Mouse (Mus musculus): ENCODE data around the gene Adgrg3. TPM values are rescaled to one million over a fixed set of nuclear protein-coding genes. Genes with fewer than 3 reads are reported as not detected.

Adgrg3 gene
- polyA plus RNA-seq, 1 experiment, result 0.23 TPM

DNA sequence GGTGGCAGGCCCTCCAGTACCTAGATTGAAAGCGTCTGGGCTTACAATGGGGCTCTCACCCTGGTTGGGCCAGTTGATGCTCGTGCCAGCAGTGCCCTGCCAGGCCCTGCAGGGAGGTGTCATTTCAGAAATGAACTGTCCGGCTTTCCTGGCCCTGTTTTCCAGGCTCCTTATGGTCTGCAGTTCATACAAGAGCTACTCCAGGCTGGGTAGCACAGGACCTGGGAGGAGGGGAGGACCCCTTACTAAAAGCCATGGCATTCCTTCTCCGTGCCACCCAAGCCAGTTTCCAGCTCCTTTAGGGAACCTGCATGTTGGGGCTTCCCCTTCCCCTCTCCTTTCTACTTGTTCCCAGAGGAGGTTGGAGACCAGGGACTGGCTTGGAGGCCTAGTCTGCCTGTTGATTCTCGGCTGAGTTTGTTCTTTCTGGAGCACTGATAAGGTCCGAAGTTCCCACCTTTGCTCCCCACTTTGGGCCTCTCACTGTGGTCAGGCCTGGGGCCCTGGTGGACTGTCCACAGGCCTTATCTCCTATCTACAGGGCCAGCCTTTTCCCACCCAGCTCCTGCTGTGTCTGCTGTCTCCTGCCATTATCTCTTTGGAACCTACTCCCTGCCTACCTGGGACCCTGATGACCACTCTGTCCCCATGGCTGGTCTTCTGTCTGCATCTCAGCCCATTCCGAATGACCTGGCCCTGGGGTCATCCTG lies 68.1 kb downstream of the Adgrg3 start:
- no peak overlapping the region for H3K27ac ChIP-seq (ENCODE audit: insufficient read depth, low read depth, low read length)
- TF ChIP-seq POLR2A (IDR thresholded peaks at IDR 0.05; ENCODE audit: borderline replicate concordance, low read depth, low read length) (no peak), CTCF (IDR thresholded peaks at IDR 0.05; ENCODE audit: low read depth, low read length) (no peak)
- peaks cover 2% of the 10 kb centered on the region; the same call in 1 of the 2 replicates for H3K4me1 ChIP-seq (ENCODE audit: control insufficient read depth, insufficient read depth, low read length)
- H3K4me3 ChIP-seq (ENCODE audit: insufficient read depth, low read length), result no peak overlapping the region

GRCm38 (mm10) chr8:95093574-95093973 lies 76.1 kb downstream of the Adgrg3 start:
- Histone ChIP-seq H3K4me3 (ENCODE audit: insufficient read depth, low read length) (no peak overlapping the region), H3K4me1 (ENCODE audit: control insufficient read depth, insufficient read depth, low read length) (no peaks in the 10 kb centered on the region), H3K27ac (ENCODE audit: insufficient read depth, low read depth, low read length) (no peak overlapping the region)
- no peak for TF ChIP-seq POLR2A (IDR thresholded peaks at IDR 0.05; ENCODE audit: borderline replicate concordance, low read depth, low read length)
- TF ChIP-seq CTCF (IDR thresholded peaks at IDR 0.05; ENCODE audit: low read depth, low read length), result no peak

Other genes with a start within 250 kb of the Adgrg3 start
- gene Cx3cl1, start 245.7 kb upstream of the Adgrg3 start, polyA plus RNA-seq (2012; ENCODE audit: insufficient read depth, insufficient read length, missing spikeins), result 0.56 and 0.76 TPM in 2 replicates
- not detected in 2 replicates for gene Ccl17, start 207.2 kb upstream of the Adgrg3 start, polyA plus RNA-seq (2012; ENCODE audit: insufficient read depth, insufficient read length, missing spikeins)
- gene Coq9, start 179.4 kb upstream of the Adgrg3 start, polyA plus RNA-seq (2012; ENCODE audit: insufficient read depth, insufficient read length, missing spikeins), result 33.1 and 34.1 TPM in 2 replicates
- 12.9 and 19.7 TPM in 2 replicates for gene Ciapin1, start 179.3 kb upstream of the Adgrg3 start, polyA plus RNA-seq (2012; ENCODE audit: insufficient read depth, insufficient read length, missing spikeins)
- 41.7 and 44.9 TPM in 2 replicates for gene Polr2c, start 160.2 kb upstream of the Adgrg3 start, polyA plus RNA-seq (2012; ENCODE audit: insufficient read depth, insufficient read length, missing spikeins)
- gene Dok4, start 141.4 kb upstream of the Adgrg3 start, polyA plus RNA-seq (2012; ENCODE audit: insufficient read depth, insufficient read length, missing spikeins), result 3.7 and 7.4 TPM in 2 replicates
- gene Ccdc102a, start 99.6 kb upstream of the Adgrg3 start, polyA plus RNA-seq (2012; ENCODE audit: insufficient read depth, insufficient read length, missing spikeins), result not detected in 2 replicates
- gene Adgrg5, start 94.0 kb upstream of the Adgrg3 start, polyA plus RNA-seq (2012; ENCODE audit: insufficient read depth, insufficient read length, missing spikeins), result not detected in 2 replicates
- gene Adgrg1, start 42.9 kb upstream of the Adgrg3 start, polyA plus RNA-seq (2012; ENCODE audit: insufficient read depth, insufficient read length, missing spikeins), result 1.1 and 1.8 TPM in 2 replicates
- gene Drc7, start 37.4 kb downstream of the Adgrg3 start, polyA plus RNA-seq (2012; ENCODE audit: insufficient read depth, insufficient read length, missing spikeins), result not detected in 2 replicates
- 7.7 and 11.2 TPM in 2 replicates for gene Katnb1, start 63.5 kb downstream of the Adgrg3 start, polyA plus RNA-seq (2012; ENCODE audit: insufficient read depth, insufficient read length, missing spikeins)
- gene Kifc3, start 185.1 kb downstream of the Adgrg3 start, polyA plus RNA-seq (2012; ENCODE audit: insufficient read depth, insufficient read length, missing spikeins), result 14.8 and 15.9 TPM in 2 replicates

All from bone marrow macrophage, adult 2 months (primary cell).